Mouse (Mus musculus) left cerebral cortex, adult 18-20 months (tissue): ENCODE measurements around the gene Snapc5. TPM values are rescaled to one million over a fixed set of nuclear protein-coding genes. Genes with fewer than 3 reads are reported as not detected.

Experiments
- microRNA-seq, 2 experiments: library from miRNA; unstranded; fragments of <30 nt; microRNA quantifications; one replicate each; pipeline ENCODE4 v1.2.0; 2021
- total RNA-seq, 2 experiments: library from RNA; stranded (reverse); gene quantifications; 2 replicates each; pipeline ENCODE4 v1.2.3; 2021

Gene Snapc5
- total RNA-seq, 2 experiments from 2014 or later, result 18.6 to 22.4 TPM

Small RNA genes within 50 kb of the gene (microRNA-seq; reads per million reads assigned to microRNA genes)
- gene Gm24106, result 0 reads per million in 2 experiments

Other genes with a start within 250 kb of the Snapc5 start
- gene Smad6, start 157.2 kb upstream of the Snapc5 start, total RNA-seq, result 1 to 10 TPM; 2.1 to 2.5 TPM
- gene Lctl, start 62.1 kb upstream of the Snapc5 start, total RNA-seq, result not detected
- 1 to 10 TPM; 3.2 to 3.5 TPM for gene Zwilch, start 6.2 kb upstream of the Snapc5 start, total RNA-seq
- 100 to 1,000 TPM; 589 to 593 TPM for gene Rpl4, start 5.9 kb upstream of the Snapc5 start, total RNA-seq
- 1 to 10 TPM; 1.9 to 3.7 TPM for gene Uchl4, start 55.9 kb downstream of the Snapc5 start, total RNA-seq
- gene Map2k1, start 74.4 kb downstream of the Snapc5 start, total RNA-seq, result 100 to 1,000 TPM; 292 to 323 TPM
- gene Tipin, start 102.3 kb downstream of the Snapc5 start, total RNA-seq, result 10 to 100 TPM; 12.9 to 13.8 TPM
- gene Dis3l, start 162.0 kb downstream of the Snapc5 start, total RNA-seq, result 10 to 100 TPM; 27.5 to 28.2 TPM
- 10 to 100 TPM; 10.2 to 11.3 TPM for gene Megf11, start 206.4 kb downstream of the Snapc5 start, total RNA-seq